ENCODE assay signal across 8 mouse cellular contexts in the genomic region with DNA sequence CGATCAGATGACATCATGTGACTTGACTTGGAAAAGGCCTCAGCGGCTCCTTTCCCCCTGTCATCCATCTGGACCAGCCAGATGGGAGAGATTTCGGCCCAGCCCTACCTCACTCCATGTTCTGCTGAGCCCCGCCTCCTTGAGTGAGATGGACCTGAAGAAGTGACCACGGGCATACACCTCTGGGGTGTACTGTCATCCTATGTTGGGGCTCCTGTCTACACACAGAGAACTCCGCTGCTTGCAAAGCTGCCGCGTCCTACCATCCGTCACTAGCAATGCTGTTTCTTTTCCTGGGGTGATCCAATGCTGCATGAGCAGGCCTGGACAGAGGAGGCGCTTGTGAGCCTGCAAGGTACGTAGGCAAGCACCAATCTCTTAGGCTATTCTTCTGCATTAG. TPM values are rescaled to one million over a fixed set of nuclear protein-coding genes. Genes with fewer than 3 reads are reported as not detected.
DNase-seq lines count a peak whose midpoint lies in the region; ATAC-seq and TF ChIP-seq lines count a peak whose summit lies in the region.

No protein-coding gene starts in this region.

- no peak overlapping the region for H3K4me3 ChIP-seq in intestine, embryonic 16.5 days (ENCODE audit: low read length)
- no peak overlapping the region for H3K4me3 ChIP-seq in intestine, embryonic 15.5 days (replicated peaks)
- H3K4me3 ChIP-seq in embryonic facial prominence, embryonic 11.5 days (ENCODE audit: low read depth, low read length): no peak overlapping the region
- H3K4me3 ChIP-seq in midbrain, postnatal 0 days (ENCODE audit: low read depth, low read length): no peak overlapping the region

- H3K4me1 ChIP-seq in intestine, embryonic 16.5 days (ENCODE audit: control insufficient read depth, insufficient read depth, low read length): peaks cover 15% of the 10 kb centered on the region; the same call in 1 of the 2 replicates
- peaks cover 14% of the 10 kb centered on the region for H3K4me1 ChIP-seq in intestine, embryonic 15.5 days (replicated peaks)
- H3K4me1 ChIP-seq in embryonic facial prominence, embryonic 11.5 days (ENCODE audit: control insufficient read depth, insufficient read depth, low read length): no peaks in the 10 kb centered on the region
- H3K4me1 ChIP-seq in midbrain, postnatal 0 days (ENCODE audit: insufficient read depth, low read length): no peaks in the 10 kb centered on the region

- no peak overlapping the region for H3K9ac ChIP-seq in intestine, embryonic 16.5 days (ENCODE audit: low read depth, low read length)
- H3K9ac ChIP-seq in intestine, embryonic 15.5 days: no peak overlapping the region
- H3K9ac ChIP-seq in embryonic facial prominence, embryonic 11.5 days (replicated peaks; ENCODE audit: low read length): no peak overlapping the region
- H3K9ac ChIP-seq in midbrain, postnatal 0 days (replicated peaks; ENCODE audit: low read length, poor library complexity, severe bottlenecking): no peak overlapping the region

- whole genome bisulfite sequencing in intestine, embryonic 16.5 days: 70% methylated on average over 11 of the region's 11 CpGs
- 72% methylated on average over 11 of the region's 11 CpGs for WGBS in intestine, embryonic 15.5 days
- 52% methylated on average over 11 of the region's 11 CpGs for WGBS in embryonic facial prominence, embryonic 11.5 days
- 59% methylated on average over 11 of the region's 11 CpGs for WGBS in midbrain, postnatal 0 days

- DNase-seq in MN1 (ENCODE audit: low spot score): peak; percentile 64
- DNase-seq in embryonic facial prominence, embryonic 11.5 days (ENCODE audit: low spot score): peak; percentile 32
- DNase-seq in layer of hippocampus, adult 11-12 months (ENCODE audit: low spot score): peak; percentile 53
- peak; percentile 47 for DNase-seq in midbrain, postnatal 0 days (ENCODE audit: low spot score)
- DNase-seq in gastrocnemius, adult 8-10 months (ENCODE audit: low spot score in 2 of 2): no peak
- DNase-seq in spleen, adult 18-20 months: no peak

- H3K9me3 ChIP-seq in intestine, embryonic 16.5 days (ENCODE audit: control insufficient read depth, low read length): no peaks in the 10 kb centered on the region
- H3K9me3 ChIP-seq in intestine, embryonic 15.5 days: no peaks in the 10 kb centered on the region
- no peaks in the 10 kb centered on the region for H3K9me3 ChIP-seq in embryonic facial prominence, embryonic 11.5 days (replicated peaks; ENCODE audit: control insufficient read depth, low read length)
- H3K9me3 ChIP-seq in midbrain, postnatal 0 days (ENCODE audit: low read length): no peaks in the 10 kb centered on the region

- no peak overlapping the region for H3K4me2 ChIP-seq in intestine, embryonic 16.5 days (ENCODE audit: low read depth, low read length)
- H3K4me2 ChIP-seq in intestine, embryonic 15.5 days (replicated peaks): no peak overlapping the region
- no peak overlapping the region for H3K4me2 ChIP-seq in embryonic facial prominence, embryonic 11.5 days (ENCODE audit: low read depth, low read length)
- no peak overlapping the region for H3K4me2 ChIP-seq in midbrain, postnatal 0 days (ENCODE audit: low read depth, low read length, poor library complexity, severe bottlenecking)

- TF ChIP-seq CTCF in midbrain, postnatal 0 days (IDR thresholded peaks at IDR 0.05): peak; percentile 68

- ATAC-seq in intestine, embryonic 16.5 days: peak; percentile 9; the same call in 1 of the 2 replicates
- no peak; the same call in 1 of the 2 replicates for ATAC-seq in intestine, embryonic 15.5 days
- peak; percentile 63; the same call in 1 of the 2 replicates for ATAC-seq in embryonic facial prominence, embryonic 11.5 days (replicated peaks; ENCODE audit: insufficient number of reproducible peaks, low FRiP score, low TSS enrichment, low read depth)
- peak; percentile 53 for ATAC-seq in midbrain, postnatal 0 days (ENCODE audit: low FRiP score)

- no peaks in the 10 kb centered on the region for H3K27me3 ChIP-seq in intestine, embryonic 16.5 days (replicated peaks; ENCODE audit: control insufficient read depth, insufficient read depth, low read length)
- H3K27me3 ChIP-seq in intestine, embryonic 15.5 days (replicated peaks): no peaks in the 10 kb centered on the region
- H3K27me3 ChIP-seq in embryonic facial prominence, embryonic 11.5 days (ENCODE audit: control insufficient read depth, insufficient read depth, low read length): no peaks in the 10 kb centered on the region
- no peaks in the 10 kb centered on the region for H3K27me3 ChIP-seq in midbrain, postnatal 0 days (ENCODE audit: insufficient read depth, low read length)

- H3K27ac ChIP-seq in intestine, embryonic 16.5 days (ENCODE audit: low read length): no peak overlapping the region
- H3K27ac ChIP-seq in intestine, embryonic 15.5 days: no peak overlapping the region
- H3K27ac ChIP-seq in embryonic facial prominence, embryonic 11.5 days (replicated peaks; ENCODE audit: low read depth, low read length): no peak overlapping the region
- no peak overlapping the region for H3K27ac ChIP-seq in midbrain, postnatal 0 days (ENCODE audit: low read depth, low read length)

- H3K36me3 ChIP-seq in intestine, embryonic 16.5 days (ENCODE audit: control insufficient read depth, insufficient read depth, low read length): no peaks in the 10 kb centered on the region
- H3K36me3 ChIP-seq in intestine, embryonic 15.5 days: no peaks in the 10 kb centered on the region
- no peaks in the 10 kb centered on the region for H3K36me3 ChIP-seq in embryonic facial prominence, embryonic 11.5 days (replicated peaks; ENCODE audit: control insufficient read depth, insufficient read depth, low read depth, low read length)
- no peaks in the 10 kb centered on the region for H3K36me3 ChIP-seq in midbrain, postnatal 0 days (ENCODE audit: insufficient read depth, low read length)

RNA-seq across cellular contexts. Expression of gene Gm45521, which starts 3.5 kb away (rescaled TPM):
- not detected in 2 replicates for polyA plus RNA-seq in intestine, embryonic 16.5 days (2015; fragmentation: Nextera tagmentation; extraction: Ambion mirVana)
- polyA plus RNA-seq in intestine, embryonic 15.5 days (2015; fragmentation: Nextera tagmentation; extraction: Ambion mirVana): not detected in 2 replicates
- not detected in 2 replicates for polyA plus RNA-seq in embryonic facial prominence, embryonic 11.5 days (2014; fragmentation: Nextera tagmentation; extraction: Ambion mirVana)
- not detected in 2 replicates for total RNA-seq in midbrain, postnatal 0 days (2014; rRNA removed)
- 0.41 and 0.53 TPM in 2 replicates for polyA plus RNA-seq in midbrain, postnatal 0 days (2015; fragmentation: Nextera tagmentation; extraction: Ambion mirVana)
- total RNA-seq in gastrocnemius, adult 8-10 months (2022): not detected

RNA-seq across cellular contexts. Expression of gene Dnase1l3, which starts 33.8 kb away (rescaled TPM):
- 1.7 and 1.9 TPM in 2 replicates for polyA plus RNA-seq in intestine, embryonic 16.5 days (2015; fragmentation: Nextera tagmentation; extraction: Ambion mirVana)
- polyA plus RNA-seq in intestine, embryonic 15.5 days (2015; fragmentation: Nextera tagmentation; extraction: Ambion mirVana): 1.1 and 1.2 TPM in 2 replicates
- 0.08 TPM in 1 of 2 replicates, not detected in the other for polyA plus RNA-seq in embryonic facial prominence, embryonic 11.5 days (2014; fragmentation: Nextera tagmentation; extraction: Ambion mirVana)
- total RNA-seq in midbrain, postnatal 0 days (2014; rRNA removed): not detected in 2 replicates
- polyA plus RNA-seq in midbrain, postnatal 0 days (2015; fragmentation: Nextera tagmentation; extraction: Ambion mirVana): 0.07 and 0.09 TPM in 2 replicates
- total RNA-seq in gastrocnemius, adult 8-10 months (2022): not detected

RNA-seq across cellular contexts. Expression of gene Abhd6, which starts 42.1 kb away (rescaled TPM):
- 12.5 and 14.1 TPM in 2 replicates for polyA plus RNA-seq in intestine, embryonic 16.5 days (2015; fragmentation: Nextera tagmentation; extraction: Ambion mirVana)
- 13.5 and 14.0 TPM in 2 replicates for polyA plus RNA-seq in intestine, embryonic 15.5 days (2015; fragmentation: Nextera tagmentation; extraction: Ambion mirVana)
- polyA plus RNA-seq in embryonic facial prominence, embryonic 11.5 days (2014; fragmentation: Nextera tagmentation; extraction: Ambion mirVana): 21.0 and 22.5 TPM in 2 replicates
- total RNA-seq in midbrain, postnatal 0 days (2014; rRNA removed): 14.7 and 17.6 TPM in 2 replicates
- polyA plus RNA-seq in midbrain, postnatal 0 days (2015; fragmentation: Nextera tagmentation; extraction: Ambion mirVana): 34.7 and 35.7 TPM in 2 replicates
- total RNA-seq in gastrocnemius, adult 8-10 months (2022): 10 to 100 TPM in 1 of 4 experiments, 1 to 10 TPM in 3; 6.8 to 10.2 (median 8.3) TPM

Comparison
In these comparisons a context has a peak if more than half of its experiments do, and no peak if none do; other contexts are left out.
1. DNase-seq: peak in MN1 (single experiment), embryonic facial prominence, embryonic 11.5 days (single experiment), layer of hippocampus, adult 11-12 months (single experiment) and midbrain, postnatal 0 days (single experiment); none in gastrocnemius, adult 8-10 months (0 of 2) and spleen, adult 18-20 months (0 of 2).